Mouse (Mus musculus) adrenal gland, postnatal 36 days (tissue): Measurements from ENCODE around the gene Trim47. TPM values are rescaled to one million over a fixed set of nuclear protein-coding genes. Genes with fewer than 3 reads are reported as not detected.
A peak's percentile ranks its signal among the peaks of the same experiment; 100 is the strongest.

ENCODE experiments used
- DNase-seq, 2 experiments: peaks; one replicate each; pipeline ENCODE4 v3.0.0; 2021; ENCODE audit warnings: mixed read lengths in 1 of 2
- total RNA-seq, 2 experiments: library from RNA; stranded (reverse); gene quantifications; 2 replicates each; pipeline ENCODE4 v1.2.3; 2021

Gene Trim47
- total RNA-seq, 2 experiments from 2014 or later: 14.7 to 23.0 TPM

GRCm38 (mm10) chr11:116088741-116089394 lies 38.1 kb downstream of the Trim47 start:
- DNase-seq: no peak

- DNase-seq: no peak
Observed at GRCm38 (mm10) chr11:116088188-116088587, 38.8 kb downstream of the Trim47 start.

GRCm38 (mm10) chr11:116087194-116088130 lies 39.5 kb downstream of the Trim47 start:
- DNase-seq: peak; percentile 92 to 94

GRCm38 (mm10) chr11:116086258-116087193 lies 40.5 kb downstream of the Trim47 start, which contains the start of gene Wbp2:
TSS of gene Wbp2 (minus strand) at chr11:116086995.
- DNase-seq: peak; percentile 96 to 98

- no peak for DNase-seq
Observed at GRCm38 (mm10) chr11:116084166-116084565, 42.8 kb downstream of the Trim47 start.

- no peak for DNase-seq
Observed at GRCm38 (mm10) chr11:116083096-116083672, 43.8 kb downstream of the Trim47 start.

GRCm38 (mm10) chr11:116081081-116081480 lies 45.9 kb downstream of the Trim47 start:
- DNase-seq: peak; percentile 56 to 71

- peak; percentile 72 to 82 for DNase-seq
Observed at GRCm38 (mm10) chr11:116079511-116079910, 47.5 kb downstream of the Trim47 start.

- DNase-seq: no peak
Observed at GRCm38 (mm10) chr11:116078676-116079320, 48.2 kb downstream of the Trim47 start.

- DNase-seq: peak in 1 of 2 experiments; percentile 75
Observed at GRCm38 (mm10) chr11:116078221-116078620, 48.8 kb downstream of the Trim47 start.

- peak in 1 of 2 experiments; percentile 33 for DNase-seq
Observed at GRCm38 (mm10) chr11:116077446-116078204, 49.4 kb downstream of the Trim47 start, which contains the start of gene Unc13d. TSS of gene Unc13d (minus strand) at chr11:116077961.

GRCm38 (mm10) chr11:116076836-116077235 lies 50.2 kb downstream of the Trim47 start:
- DNase-seq: no peak

- no peak for DNase-seq
Observed at GRCm38 (mm10) chr11:116076266-116076540, 50.8 kb downstream of the Trim47 start.

GRCm38 (mm10) chr11:116075539-116076265 lies 51.3 kb downstream of the Trim47 start:
- peak in 1 of 2 experiments; percentile 42 for DNase-seq

GRCm38 (mm10) chr11:116074436-116074991 lies 52.5 kb downstream of the Trim47 start:
- DNase-seq: no peak

- no peak for DNase-seq
Observed at GRCm38 (mm10) chr11:116072608-116073007, 54.4 kb downstream of the Trim47 start.

GRCm38 (mm10) chr11:116071510-116071909 lies 55.5 kb downstream of the Trim47 start:
- peak in 1 of 2 experiments; percentile 52 for DNase-seq

- no peak for DNase-seq
Observed at GRCm38 (mm10) chr11:116065345-116065744, 61.7 kb downstream of the Trim47 start.
